Mouse (Mus musculus) heart, postnatal 10 days (tissue): ENCODE data around the gene Pxdn. TPM values are rescaled to one million over a fixed set of nuclear protein-coding genes. Genes with fewer than 3 reads are reported as not detected.

Source experiments
- DNase-seq, 2 experiments: peaks; one replicate each; pipeline ENCODE4 v3.0.0; 2021
- intact Hi-C: fragments of 180-260 bp; cut with DNase I; formaldehyde crosslinking; loops from one replicate; pipeline ENCODE4 v1.15.1; 2025
- total RNA-seq, 2 experiments: library from RNA; stranded (reverse); gene quantifications; 2 replicates each; pipeline ENCODE4 v1.2.3; 2021

The Pxdn gene
- total RNA-seq, result 100 to 1,000 TPM; 212 to 245 TPM

DNA sequence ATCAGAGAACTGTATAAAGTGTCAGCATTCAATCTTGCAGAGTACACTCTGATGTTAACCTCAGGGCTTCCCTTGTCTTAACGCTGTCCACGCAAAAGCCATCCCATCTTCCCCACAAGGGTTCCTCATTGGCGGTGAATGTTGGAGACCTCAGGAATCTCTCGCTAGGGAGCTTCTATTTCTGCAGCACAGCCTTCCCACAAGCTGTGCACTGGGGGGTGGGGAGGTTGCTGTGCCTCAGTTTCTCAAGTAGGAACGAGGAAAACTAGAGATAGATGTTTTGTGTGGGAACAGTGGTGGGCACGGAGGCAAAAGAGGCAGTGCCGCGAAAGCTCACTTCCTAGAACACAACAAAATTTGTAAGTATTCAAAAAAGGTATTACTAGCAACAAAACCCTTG, at the start of gene Pxdn:
Pxdn (plus strand) TSS at position 301 of the 400 bp plus-strand sequence.
- intact Hi-C loops, result loop anchor here (5.0 kb wide), 1 partner anchor 35 kb away; no protein-coding TSS in a partner anchor
- DNase-seq, result no peak

DNA sequence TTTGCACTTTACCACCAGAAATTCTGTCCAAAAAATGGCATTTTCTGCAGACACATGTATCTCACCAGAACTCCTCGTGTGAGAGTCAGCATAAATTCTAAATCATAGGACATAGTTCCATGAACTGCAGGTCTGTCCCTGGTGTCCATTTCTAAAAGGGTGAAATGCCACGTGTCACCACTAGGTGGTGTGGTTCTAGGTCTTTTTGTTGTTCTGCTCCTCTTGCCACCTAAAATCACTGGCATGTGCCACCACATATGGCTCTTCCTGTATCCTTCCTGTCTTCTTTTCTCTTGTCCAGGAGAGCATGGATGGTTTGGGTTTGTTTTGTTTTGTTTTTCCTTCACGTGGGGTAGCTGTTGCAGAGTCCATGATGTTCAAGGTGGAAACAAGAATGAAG, 42.7 kb upstream of the Pxdn start:
- peak; percentile 44 to 61 for DNase-seq
- intact Hi-C loops, result no loop called here

DNA sequence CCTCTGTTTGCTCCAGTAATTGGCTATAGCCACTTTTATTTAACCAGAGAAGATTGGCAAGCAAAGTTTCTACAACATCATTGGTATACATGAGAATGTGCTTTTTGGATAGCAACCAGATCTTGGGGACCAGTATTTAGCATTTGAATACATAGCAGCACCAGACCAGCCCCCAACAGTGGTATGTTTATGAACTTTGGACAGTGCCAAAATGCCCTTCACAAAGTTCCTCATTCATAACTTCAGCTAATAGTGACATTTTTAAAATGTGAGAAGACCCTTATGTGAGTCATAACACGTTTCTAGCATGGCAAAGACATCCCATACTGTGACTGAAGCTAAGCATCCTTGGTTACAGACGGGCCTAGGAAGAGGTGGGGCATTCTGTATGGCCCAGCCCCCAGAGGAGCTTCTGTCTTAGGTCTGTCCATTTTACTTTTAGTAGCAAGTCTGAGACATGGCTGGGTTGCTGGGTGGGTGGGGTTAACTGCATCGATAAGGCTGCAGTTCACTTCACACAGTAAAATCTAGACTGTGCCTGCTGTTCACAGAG, 39.8 kb upstream of the Pxdn start:
- no peak for DNase-seq
- intact Hi-C loops, result no loop called here

DNA sequence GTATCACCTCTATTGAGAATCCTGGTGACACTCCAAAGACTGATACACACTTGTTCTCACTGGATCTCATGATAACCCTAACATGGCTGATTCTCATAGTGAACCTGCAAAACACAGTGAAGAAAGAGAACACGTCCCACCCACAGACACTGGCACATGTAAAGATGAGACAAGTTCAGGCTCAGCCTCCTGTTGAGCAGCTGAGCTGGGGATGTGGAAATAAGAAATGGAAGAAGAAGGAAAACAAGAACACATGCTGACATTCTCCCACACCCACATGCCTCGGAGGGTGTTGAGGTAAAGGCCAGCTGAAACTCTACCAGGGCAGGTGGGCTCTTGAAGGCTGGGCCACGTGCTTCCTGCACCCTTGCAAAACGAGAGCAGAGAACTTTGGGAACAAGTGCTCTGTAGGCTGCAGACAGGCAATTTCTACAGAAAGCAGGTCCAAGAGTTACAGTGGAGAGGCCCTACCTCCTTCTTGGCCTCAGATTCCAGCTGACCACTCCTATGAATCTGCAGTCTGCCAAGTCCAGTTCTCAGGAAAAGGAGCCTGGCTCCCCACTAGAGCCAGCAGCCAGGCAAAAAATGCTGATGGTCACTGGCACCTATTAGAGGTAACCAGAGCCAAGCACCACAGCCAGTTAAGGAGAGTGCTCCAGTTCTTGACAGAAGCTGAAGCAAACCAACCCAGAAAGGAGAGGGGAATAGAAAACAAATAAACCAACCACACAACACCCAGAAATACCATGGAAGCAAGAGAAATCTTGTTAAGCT, 33.1 kb upstream of the Pxdn start:
- intact Hi-C loops, result no loop called here
- DNase-seq, result no peak

DNA sequence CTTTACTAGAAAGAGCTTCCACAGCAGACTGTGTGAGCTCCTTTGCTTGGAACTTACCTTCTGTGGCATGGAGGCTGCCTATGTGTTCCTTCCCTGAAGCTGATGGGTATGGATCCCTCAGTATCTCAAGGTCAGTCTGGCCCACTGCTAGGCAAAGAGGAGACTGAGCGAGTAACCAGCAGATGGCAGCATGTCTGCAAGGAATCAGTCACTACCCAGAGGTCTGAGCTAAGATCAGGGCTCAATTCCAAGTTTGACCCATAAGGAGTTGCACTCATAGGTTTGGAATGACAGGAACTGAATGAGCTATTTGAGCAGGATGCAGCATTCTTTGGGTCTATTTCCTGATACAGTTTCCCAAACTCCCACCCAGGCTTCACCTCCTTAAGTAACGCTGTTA, 30.4 kb upstream of the Pxdn start:
- DNase-seq, result peak; percentile 89
- intact Hi-C loops, result loop anchor here (1.0 to 5.0 kb wide), 3 partner anchors 133 to 675 kb away; partner anchors contain the start of genes Sntg2 and Tmem18

GRCm38 (mm10) chr12:29916139-29916538, 21.3 kb upstream of the Pxdn start:
- intact Hi-C loops, result no loop called here
- DNase-seq, result no peak

DNA sequence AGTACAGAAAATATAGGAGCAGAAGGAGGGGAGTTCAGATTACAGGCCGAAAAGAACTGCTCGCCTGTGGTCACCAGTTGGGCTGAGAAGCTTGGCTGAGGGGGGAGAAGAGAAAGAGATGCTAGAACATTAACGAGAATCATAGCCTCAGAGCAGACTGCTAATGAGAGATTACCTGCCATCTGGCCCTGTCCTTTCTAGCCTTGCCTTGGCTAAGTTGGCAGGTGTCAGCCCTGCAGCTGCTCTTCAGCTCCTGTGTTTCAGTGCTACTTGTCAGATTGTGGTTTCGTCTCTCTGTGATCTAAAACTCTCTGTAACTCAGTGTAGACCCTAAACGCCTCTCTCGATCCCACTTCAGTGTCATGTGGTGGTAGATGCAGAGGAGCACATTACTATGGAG, 20.6 kb upstream of the Pxdn start:
- no peak for DNase-seq
- intact Hi-C loops, result no loop called here

DNA sequence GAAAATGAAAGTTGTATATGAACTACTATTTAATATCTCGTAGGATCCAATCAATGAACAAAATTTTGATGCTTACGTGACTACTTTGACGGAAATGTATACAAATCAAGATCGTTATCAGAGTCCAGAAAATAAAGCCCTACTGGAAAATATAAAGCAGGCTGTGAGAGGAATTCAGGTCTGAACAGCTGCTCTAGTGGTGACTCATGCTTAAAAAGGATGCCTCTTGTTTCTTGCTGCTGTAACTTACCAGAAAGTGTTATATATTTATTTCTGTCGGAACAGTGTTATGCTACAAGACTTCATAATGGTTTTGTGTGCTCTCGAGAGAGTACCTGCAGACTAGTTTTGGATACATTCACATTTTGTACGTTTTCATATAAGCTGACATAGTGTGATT, 17.1 kb upstream of the Pxdn start:
- intact Hi-C loops, result no loop called here

DNA sequence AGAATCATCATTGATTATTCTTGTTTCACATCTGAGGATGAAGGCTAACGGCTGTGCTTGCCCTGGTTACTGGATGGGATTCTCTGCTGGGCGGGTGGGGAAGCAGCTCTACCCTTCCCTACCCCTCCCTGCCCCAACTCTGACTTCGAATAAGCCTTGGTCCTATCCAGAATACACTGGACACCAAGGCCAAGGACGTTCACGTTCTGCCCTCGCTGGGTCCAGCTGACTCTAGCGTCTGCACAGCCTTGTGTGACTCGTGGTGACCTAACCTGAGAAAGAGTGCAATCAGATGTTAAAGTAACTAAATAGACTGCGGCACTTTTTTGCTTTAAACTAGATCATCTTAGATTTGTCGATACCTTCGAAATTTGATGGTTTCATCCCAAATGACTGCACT, 15.9 kb upstream of the Pxdn start:
- DNase-seq, result no peak
- intact Hi-C loops, result no loop called here

More for the DNA sequence above, 17.1 kb upstream of the Pxdn start:
- no peak for DNase-seq

DNA sequence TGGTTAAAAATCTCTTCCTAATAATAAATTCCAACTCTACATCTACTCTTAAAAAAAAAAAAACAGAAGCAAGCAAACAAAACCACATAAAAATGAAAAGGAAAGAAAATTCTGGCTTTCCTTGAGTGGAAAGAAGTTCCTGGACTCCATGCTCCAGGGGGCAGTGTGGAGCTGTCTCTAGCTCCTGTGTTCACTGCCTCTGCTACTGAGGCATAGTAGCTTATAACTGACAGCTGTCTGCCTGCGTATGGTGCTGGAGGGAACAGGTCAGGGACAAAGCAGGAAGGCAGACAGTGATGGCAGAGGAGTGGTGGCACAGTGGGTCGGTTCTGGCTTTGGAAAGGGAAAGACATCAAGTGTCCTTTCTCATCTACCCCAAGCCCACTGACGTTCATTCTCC, 10.5 kb upstream of the Pxdn start:
- intact Hi-C loops, result loop anchor here (2.0 kb wide), 1 partner anchor 58 kb away; no protein-coding TSS in a partner anchor
- peak; percentile 72 to 87 for DNase-seq

GRCm38 (mm10) chr12:29930591-29930990, 6.8 kb upstream of the Pxdn start:
- DNase-seq, result no peak
- intact Hi-C loops, result no loop called here

- intact Hi-C loops, result no loop called here
- DNase-seq, result no peak
Measured at GRCm38 (mm10) chr12:29932951-29933350, 4.5 kb upstream of the Pxdn start.

DNA sequence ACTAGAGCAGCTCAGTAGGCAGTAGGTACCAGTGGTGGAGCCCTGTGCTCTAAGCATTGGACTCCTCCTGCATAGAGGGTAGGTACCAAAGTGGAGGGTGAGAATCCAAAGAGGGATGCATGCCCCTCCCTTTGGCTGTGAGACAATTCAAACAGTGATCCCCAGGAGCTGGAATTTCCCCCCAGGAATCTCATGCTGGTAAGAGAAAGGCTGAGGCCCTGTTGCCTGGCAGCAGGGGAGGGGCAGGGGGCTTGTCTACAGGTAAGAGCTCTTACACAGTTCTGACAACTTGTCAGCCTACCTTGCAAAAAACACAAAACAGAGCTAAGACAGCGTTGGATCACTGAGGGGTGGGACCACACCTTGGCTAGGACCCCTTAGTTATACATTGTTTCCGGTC, 3.9 kb upstream of the Pxdn start:
- DNase-seq, result no peak
- intact Hi-C loops, result no loop called here

GRCm38 (mm10) chr12:29934120-29934581, 3.3 kb upstream of the Pxdn start:
- intact Hi-C loops, result no loop called here
- DNase-seq, result peak; percentile 38 to 49

DNA sequence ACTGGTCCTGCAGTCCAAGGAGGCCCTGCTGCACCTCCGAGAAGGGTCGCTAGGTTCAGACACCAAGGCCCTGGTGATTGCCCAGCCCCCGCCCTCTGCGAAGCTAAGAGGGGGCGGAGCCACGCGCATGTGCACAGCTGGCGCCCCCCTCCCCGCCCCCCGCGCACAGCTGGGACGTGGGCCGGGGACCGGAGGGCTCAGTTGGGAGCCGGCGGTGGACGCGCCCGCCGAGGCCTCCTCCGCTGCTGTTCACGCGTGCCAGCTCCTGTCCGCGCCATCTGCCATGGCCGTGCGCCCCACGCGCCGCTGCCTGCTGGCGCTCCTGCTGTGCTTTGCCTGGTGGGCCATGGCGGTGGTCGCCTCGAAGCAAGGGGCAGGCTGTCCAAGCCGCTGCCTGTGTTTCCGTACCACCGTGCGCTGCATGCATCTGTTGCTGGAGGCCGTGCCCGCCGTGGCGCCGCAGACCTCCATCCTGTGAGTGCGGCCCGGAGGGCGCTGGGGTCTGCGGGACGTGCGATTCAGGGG, 505 bp downstream of the Pxdn start:
- intact Hi-C loops, result loop anchor here (5.0 kb wide), 1 partner anchor 34 kb away; no protein-coding TSS in a partner anchor
- DNase-seq, result peak; percentile 83 to 84

DNA sequence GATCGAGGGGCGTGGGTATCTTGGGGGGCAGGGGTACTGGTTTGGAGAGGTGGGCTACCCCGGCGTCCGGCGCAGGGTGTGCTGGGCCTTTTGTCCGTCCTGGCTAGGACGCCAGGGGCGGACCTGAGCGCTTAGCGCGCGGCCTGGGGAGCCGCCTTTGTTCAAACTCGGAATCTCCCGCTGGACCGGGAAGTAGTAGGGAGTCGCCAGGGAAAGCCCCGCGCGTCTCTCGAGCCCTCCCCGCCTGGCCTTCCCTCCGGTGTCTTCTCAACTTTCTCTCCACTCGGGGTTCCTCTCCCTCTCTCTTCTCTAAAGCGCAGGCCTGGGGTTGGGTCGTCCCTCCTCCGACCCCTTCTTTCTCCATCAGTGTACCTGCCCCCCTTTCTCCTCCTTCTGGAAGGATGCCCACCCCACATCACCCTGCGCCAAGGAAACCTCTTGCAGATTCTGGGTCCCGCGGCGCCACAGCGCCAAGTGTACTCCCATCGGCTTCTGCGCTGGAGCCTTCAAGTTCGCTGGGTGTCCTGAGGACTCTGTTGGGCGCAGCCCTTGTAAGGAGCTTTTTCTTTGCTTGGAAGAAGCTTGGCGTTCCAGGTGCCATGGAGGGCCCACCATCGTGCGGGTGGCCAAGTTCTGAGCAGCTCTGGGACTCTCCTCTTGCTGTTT, 1.1 kb downstream of the Pxdn start:
- intact Hi-C loops, result loop anchor here (5.0 kb wide), 1 partner anchor 34 kb away; no protein-coding TSS in a partner anchor
- peak; percentile 82 for DNase-seq

DNA sequence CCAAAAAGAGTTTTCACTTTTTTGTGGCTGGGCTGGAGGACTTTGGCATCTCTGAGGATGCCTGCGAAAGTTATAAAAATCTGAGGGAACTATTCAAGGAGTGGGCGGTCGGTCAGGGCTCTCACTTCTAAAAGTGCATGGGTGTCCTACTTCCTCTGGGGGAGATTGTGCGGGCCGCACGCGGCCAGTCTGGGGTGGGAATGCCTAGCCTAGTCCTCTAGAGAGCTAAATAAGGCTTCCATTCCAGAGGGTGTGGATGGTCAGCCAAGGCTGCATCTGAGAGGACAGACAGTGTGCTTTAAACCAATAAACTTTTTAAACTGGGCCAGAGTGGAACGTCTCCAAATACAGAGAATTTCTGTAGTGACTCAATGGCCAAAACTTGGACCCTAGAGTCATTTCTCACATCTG, 1.9 kb downstream of the Pxdn start:
- intact Hi-C loops, result loop anchor here (5.0 kb wide), 1 partner anchor 33 kb away; no protein-coding TSS in a partner anchor

GRCm38 (mm10) chr12:29942435-29942834, 5.0 kb downstream of the Pxdn start:
- DNase-seq, result no peak
- intact Hi-C loops, result no loop called here

More for the DNA sequence above, 1.9 kb downstream of the Pxdn start:
- peak; percentile 70 to 74 for DNase-seq

GRCm38 (mm10) chr12:29944650-29945049, 7.2 kb downstream of the Pxdn start:
- intact Hi-C loops, result no loop called here
- no peak for DNase-seq

DNA sequence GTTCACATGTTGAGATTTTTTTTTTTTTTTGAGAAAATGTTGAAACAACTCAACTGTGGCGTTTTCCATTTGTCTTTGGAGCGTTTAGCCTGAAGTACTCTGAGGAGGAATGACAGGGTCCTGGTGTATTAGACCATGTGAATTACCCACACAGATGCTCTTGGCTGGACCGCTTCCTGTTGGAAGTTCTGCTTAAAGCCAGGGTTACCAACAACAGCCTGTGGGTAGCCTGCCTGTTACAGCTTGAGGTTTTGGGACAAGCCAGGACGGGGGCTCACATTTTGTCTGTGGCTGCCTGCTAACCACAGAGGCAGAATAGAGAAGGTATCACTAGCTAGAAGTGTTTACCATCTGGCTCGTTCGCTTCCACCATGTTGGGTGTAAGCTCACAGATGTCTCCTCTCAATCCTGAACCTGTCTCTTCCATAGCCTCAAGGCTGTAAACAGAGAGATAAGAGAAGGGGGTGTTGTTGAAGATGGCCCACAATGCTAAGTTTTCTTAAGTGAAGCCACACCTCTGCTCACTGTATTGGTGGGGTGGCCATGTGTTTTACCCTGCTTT, 7.9 kb downstream of the Pxdn start:
- intact Hi-C loops, result no loop called here
- DNase-seq, result no peak

- intact Hi-C loops, result no loop called here
- peak in 1 of 2 experiments; percentile 50 for DNase-seq
Measured at GRCm38 (mm10) chr12:29951043-29951442, 13.6 kb downstream of the Pxdn start.
